Mouse (Mus musculus) heart, postnatal 25 days (tissue): ENCODE data around the gene Zp3r. TPM values are rescaled to one million over a fixed set of nuclear protein-coding genes. Genes with fewer than 3 reads are reported as not detected.
"Not testable (repeated sequence)": the region's sequence is repeated elsewhere in the genome, so short reads cannot be mapped to it uniquely, and the experiment has no call there.

Source experiments
- DNase-seq: peaks from one replicate; pipeline ENCODE4 v3.0.0; 2022; ENCODE audit warnings: low spot score
- intact Hi-C: fragments of 180-260 bp; cut with DNase I; formaldehyde crosslinking; loops from one replicate; pipeline ENCODE4 v1.15.1; 2025
- total RNA-seq, 2 experiments: library from RNA; stranded (reverse); gene quantifications; 2 replicates each; pipeline ENCODE4 v1.2.3; 2021

Gene Zp3r
- total RNA-seq = not detected

DNA sequence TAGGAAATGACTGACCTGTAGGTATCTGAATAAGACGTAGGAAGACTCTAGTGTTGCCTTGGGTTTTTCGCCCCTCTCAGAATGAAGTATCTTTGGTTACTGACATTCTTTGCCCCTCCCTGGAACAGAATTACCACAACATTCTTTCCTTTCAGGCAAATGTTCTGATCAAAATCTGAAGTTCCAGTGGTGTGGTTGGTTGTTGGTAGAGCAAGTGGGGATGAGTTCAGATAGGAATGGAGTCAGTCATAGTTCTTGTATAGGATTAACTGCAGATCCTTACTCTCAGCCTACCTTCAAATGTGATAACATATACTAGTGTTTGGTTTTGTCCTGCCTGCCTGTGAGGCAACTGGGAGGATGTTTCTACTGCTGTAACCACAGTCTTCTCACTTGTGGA, at the start of gene Zp3r:
Gene Zp3r, minus strand, starts transcription at position 101 of the 400 bp plus-strand sequence.
- no peak for DNase-seq
- intact Hi-C loops = no loop called here

DNA sequence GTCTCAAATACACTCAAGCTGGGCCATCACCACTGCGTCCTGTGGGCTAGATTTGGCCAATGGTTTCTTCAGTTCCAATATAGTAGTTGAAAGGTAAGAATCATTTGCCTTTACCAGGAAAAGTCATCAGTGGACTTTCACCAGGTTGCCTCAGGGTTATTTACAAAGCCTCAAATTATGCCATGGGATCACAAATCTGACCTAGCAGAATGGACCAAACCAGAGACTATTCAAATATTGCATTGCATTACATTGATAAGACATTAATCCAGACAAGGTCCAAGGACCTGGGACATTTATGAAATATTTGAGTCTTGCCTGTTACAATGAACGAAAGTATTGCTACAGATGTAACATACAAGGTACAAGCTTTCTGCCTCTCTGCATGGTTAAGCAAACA, 49.1 kb upstream of the Zp3r start:
- DNase-seq = no peak
- intact Hi-C loops = no loop called here

DNA sequence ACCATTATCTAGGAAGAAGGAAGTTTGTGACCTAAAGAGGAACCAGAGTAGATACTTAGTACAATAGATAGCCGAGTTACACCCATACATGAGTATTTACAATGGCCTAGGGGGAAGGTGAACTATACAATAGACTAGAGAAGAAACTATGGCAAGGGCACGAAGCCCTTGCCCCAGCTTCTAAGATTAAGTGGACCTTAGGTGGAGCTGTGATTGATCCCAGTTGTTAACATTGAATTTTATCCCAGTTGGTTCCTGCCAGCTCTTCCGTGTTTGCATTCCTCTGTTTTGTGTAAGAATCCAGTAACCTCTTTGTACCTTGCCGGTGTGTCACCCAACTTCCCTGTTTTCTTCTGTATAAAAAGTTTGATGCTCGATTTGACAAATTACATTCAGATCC, 34.2 kb upstream of the Zp3r start:
- intact Hi-C loops, DNase-seq: not testable (repeated sequence)

DNA sequence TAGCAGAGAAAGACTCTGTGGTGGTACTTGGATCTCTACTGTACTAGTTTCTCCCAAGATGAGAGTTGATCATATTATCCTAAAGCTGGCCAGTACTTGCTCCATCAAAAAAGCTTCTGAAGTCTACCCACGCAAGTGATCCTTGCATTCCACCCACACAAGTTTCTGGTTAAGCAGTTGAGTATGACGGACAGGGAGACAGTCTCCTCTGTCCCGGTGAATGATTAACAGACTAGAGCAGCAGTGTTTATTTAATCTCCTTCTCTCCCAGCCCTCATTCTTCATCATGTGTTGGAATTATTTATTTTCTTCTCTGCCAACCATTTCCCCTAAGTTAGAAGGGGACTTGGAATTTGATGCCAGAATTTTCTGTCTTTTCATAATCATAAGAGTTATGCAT, 32.0 kb upstream of the Zp3r start, which contains the start of gene C4bp:
Gene C4bp, minus strand, starts transcription at position 179 of the 400 bp plus-strand sequence.
- no peak for DNase-seq
- intact Hi-C loops = no loop called here

DNA sequence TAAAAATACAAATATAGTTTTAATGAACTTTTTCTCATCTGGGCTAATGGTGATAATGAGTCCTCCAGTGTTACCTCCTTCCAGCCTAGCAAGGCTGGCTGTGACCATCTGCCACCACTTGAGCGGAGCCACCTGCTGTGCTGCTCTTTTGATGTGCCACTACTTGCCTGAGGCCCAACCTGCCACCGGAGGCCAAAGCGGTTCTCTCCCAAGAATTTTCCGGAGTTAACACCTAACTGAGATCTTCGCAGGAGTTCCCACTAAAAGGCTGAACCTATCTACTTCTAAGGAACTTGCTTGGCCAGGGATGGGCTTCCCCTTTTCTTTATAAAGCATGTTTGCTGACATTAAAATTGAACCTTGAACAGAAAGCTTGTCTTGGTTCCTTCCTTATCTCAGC, 30.2 kb upstream of the Zp3r start:
- intact Hi-C loops = not testable (repeated sequence)

DNA sequence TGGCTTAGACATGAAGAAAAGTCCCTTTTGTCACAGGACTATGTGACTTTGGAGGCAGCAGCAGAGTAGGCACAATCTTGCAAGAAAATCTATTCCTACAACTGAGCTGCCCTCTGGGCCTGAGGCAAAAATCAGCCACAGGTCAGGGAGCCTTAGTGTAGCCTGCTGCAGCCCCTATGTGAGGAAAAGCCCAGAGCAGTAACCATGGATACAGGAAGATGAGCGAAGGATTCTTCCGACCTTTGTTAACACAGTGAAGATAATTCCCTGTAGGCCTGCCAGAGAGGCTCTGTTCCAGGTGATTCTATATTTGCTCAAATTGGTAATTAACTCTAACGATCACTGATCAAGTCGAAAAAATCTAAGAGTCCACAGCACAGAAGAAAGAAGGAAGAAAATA, 14.7 kb upstream of the Zp3r start:
- no peak for DNase-seq
- intact Hi-C loops = no loop called here

More for the DNA sequence above, 30.2 kb upstream of the Zp3r start:
- DNase-seq = not testable (repeated sequence)

DNA sequence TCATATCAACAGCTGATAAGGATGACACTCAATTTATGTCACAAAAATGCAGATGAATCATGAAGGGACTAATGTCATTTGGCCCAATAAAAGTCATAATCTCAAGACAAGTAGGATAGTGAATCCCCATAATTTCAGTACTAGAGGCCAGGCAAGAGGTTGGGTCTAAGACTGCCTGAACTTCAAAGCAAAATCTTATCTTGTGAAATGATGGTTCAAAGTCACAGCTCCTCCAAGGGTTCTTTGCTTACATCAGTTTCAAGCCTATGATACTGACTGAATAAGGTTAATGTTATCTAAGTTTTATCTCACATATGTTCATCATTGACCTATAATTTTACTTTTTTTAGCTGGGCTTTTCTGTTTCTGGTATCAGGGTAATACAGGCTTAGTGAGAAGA, 11.5 kb upstream of the Zp3r start:
- DNase-seq = no peak
- intact Hi-C loops = no loop called here

DNA sequence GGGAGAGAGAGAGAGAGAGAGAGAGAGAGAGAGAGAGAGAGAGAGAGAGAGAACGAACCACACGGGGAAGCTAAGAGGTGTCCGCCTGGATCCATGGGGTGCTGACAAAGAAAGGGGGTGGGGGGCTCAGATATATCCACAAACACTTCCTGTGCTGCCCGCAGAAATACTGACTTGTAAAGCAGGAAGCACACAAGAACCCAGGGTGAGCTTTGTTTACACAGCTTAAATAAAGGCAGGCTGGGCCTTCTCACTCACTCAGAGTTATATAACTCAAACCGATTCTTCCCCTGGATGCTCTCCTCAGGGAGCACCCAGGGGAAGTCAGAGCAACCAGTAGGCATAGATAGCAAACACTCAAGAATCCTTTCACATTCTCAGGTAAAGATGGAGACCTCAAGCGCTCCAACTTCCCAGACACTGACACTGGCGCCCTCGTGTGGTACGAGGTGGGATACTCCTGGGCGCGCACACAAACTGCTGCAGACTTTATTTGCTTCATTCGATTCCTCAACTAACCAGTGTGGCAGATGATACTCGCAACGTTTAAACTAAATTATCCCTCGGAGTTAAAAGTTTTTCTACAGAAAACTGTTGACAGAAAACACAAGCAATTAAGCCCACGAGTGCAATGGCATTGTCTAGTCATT, 4.5 kb upstream of the Zp3r start:
- peak; percentile 12 for DNase-seq
- intact Hi-C loops = loop anchor here (1.0 to 5.0 kb wide), 2 partner anchors 57 to 86 kb away; no protein-coding TSS in a partner anchor

DNA sequence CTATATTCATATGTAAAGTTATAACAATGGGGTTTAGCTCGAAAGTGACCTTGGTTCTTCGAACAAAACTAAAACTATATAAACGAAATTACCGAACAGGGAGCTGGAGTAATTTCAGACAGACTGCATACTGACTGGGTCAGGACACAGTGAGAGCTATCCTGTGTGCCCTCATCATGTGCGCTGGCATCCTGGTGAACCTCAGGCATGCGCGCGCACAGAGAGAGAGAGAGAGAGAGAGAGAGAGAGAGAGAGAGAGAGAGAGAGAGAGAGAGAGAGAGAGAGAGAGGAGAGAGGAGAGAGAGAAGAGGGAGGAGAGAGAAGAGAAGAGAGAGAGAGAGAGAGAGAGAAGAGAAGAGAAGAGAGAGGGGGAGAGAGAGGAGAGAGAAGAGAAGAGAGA, 3.9 kb upstream of the Zp3r start:
- intact Hi-C loops = loop anchor here (5.0 kb wide), 1 partner anchor 56 kb away; no protein-coding TSS in a partner anchor
- no peak for DNase-seq

DNA sequence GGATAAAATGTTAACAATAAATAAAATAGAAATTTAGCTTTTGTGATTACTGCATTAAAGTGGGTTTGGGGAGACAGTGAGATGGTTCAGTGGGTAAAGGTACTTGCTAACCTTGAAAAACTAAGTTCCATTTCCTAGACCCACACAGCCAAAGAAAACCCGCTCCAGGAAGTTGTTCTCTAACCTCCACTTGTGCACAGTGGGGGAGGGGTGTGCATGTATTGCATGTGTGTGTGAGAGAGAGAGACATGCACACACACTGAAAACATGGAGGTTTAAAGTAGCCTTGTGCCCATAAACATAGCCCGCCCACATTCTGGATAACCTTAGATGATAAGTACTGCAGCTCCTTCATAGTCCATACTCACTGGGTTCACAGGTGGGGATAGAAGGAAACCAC, 33.1 kb downstream of the Zp3r start:
- no peak for DNase-seq
- intact Hi-C loops = no loop called here

DNA sequence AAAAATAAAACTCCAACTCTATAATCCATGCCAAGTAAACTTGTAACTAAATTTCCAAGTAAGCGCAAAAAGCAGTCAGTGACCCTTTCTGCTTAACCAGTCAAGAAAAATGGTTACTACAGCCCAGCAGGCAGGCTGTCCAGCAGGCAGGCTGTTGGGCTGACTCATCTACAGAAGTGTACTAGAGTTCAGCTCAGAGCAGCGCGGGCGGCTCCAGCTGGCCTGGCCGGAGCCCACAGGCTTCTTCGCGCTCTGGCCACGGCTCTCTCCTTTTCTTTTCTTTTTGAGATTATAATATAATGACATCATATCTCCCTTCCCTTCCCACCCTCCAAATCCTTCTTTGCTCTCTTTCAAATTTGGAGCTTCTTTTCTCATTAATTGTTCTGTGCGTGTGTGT, 40.8 kb downstream of the Zp3r start:
- DNase-seq = peak; percentile 38
- intact Hi-C loops = no loop called here

DNA sequence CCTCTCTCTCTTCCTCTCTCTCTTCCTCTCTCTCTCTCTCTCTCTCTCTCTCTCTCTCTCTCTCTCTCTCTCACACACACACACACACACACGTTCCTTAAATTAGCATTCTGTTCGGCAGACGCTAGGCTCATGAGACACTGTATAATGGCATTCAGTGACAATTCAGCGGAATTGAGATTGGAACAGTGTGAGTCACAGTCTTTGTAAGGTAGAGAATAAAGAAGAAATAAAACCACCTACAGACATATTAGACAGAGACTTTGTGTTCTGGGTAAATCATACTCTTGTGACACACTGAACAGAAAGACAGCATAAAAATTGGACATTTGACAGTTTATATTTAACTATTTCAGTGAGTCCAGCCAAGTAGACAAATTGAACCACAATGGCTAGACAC, 53.0 kb downstream of the Zp3r start:
- no peak for DNase-seq
- intact Hi-C loops = loop anchor here (5.0 to 10.0 kb wide), 2 partner anchors 56 to 208 kb away; no protein-coding TSS in a partner anchor

DNA sequence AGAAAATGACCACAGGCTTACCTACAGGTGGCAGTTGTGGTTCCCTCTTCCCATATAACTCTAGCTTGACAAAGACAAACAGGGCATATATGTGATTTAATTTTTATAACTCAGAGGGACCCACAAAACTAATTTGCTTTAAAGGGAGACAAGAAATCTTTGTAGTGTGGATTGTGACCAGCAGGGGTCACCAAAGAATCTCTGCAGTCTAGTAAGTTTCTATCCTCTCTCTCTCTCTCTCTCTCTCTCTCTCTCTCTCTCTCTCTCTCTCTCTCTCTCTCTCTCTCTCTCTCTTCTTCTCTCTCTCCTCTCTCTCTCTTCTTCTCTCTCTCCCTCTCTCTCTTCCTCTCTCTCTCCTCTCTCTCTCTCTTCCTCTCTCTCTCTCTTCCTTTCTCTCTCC, 53.5 kb downstream of the Zp3r start:
- no peak for DNase-seq
- intact Hi-C loops = loop anchor here (5.0 to 10.0 kb wide), 2 partner anchors 56 to 209 kb away; no protein-coding TSS in a partner anchor

DNA sequence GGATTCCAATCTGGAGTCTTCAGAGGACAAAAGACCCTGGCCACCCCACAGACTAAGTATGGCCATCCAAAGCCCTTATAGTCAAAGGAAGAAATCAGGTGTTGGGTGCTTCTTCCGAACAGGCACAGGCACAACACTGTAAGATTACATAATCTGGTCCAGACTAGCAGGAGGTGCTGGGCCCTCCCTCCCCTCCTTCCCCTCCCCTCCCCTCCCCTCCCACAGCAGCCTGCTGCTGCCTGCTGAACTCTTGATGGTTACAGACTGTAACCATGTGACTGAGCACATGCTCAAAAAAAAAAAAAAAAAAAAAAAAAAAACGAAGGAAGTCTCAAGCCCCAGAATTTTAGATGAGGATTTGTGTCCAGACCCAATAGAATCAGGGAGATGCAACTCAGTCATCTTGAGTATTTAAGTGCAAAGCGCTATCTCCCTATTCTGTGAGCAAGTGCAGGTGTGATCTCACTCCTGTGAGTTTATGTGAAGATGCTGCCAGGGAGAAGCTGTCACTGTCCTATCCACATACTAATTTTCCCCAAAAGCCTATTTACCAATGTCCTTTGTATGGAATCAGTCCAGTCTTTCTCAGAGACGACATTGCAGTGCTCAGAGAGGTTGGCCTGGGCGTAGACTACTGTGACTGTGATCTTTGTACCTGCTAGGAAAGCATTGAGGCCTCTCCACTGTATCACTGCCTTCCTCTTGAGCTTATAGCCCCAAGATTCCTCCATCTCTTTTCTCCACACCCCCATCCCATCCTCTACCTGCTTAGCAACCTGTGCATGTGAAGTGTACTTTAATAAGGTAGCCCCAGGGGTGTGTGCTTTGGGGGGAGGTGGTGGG, 77.8 kb downstream of the Zp3r start:
- intact Hi-C loops = no loop called here
- DNase-seq = no peak

DNA sequence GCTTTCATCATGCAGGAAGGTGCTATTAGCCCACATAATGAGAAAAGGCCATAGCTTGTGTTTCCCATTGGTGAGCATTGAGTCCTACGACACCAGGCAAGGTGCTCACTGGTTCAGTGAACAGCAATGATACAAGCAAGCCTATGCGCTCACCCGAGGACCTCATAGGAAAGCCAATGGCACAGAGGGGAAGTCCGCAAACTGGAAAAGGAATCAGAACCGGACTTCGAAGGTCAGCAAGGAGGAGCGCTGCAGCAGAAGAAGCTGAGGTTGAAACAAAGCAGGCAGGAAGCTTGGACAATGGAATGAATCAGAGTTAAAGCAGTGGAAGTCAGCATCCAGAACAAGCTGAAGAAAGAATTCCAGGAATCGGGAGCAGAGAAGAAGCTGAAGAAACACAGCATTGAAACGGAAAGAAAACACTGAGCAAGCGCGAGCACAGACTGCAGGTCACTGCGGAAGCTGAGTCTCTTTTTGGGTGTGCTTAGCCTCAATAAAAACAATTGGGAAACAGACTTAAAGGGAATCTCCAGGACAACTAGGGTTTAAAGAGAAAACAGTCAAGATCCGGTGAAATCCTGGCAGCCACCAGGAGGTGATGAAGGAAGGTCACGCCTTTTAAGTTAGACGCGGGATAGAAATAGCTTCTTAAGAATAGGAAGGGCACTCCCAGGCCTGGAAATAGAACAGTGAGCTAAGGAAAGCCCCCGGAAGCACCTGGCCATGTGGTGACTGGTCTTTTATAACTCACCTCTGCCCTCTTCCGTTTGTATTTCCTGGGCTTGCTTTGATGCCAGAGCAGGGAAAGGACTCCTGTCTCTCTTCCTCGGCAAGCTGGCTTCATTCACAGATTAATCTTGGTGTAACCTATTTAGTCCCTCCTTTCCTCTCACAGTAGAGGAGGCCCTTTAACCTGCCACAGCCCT, 78.9 kb downstream of the Zp3r start:
- intact Hi-C loops = no loop called here
- peak; percentile 52 for DNase-seq

DNA sequence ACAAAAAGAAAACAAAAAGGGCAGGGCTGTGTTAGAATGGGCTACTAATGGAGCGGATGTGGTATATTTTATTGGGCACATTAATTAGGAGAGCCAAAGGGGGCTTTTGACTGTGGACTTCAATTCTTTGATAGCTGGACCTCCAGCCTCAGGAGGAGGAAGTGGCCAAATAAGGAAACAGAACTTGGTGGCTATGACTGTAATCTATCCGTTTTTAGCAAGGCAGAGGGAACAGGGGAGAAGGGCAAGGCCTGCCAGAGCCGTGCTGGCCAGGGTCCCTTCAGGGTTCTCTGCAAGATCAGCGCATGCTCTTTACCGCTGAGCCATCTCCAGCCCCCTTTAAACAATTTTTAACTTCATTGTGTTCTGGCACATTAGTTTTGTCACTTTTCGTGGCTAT, 79.7 kb downstream of the Zp3r start:
- intact Hi-C loops = loop anchor here (2.0 to 10.0 kb wide), 4 partner anchors 233 to 695 kb away; partner anchors contain the start of gene Rassf5
- DNase-seq = no peak

DNA sequence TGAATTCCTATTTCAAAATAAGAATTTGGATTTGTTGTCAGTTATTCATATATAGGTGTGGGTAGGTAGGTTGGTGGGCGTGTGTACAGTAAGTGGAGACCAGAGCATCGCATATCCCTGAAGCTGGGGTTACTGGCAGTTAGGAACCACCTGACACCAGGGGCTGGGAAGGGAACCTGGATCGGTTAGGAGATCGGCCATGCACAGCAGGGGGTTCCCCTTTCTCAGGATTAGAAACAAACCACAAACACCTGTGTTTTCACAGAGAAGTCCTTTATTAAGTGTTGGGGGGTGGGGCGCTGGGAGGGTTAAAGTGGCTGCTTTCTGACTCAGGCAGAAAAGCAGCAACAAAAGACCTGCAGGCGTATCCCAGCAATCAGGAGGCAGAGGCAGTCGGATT, 80.3 kb downstream of the Zp3r start:
- DNase-seq = no peak
- intact Hi-C loops = loop anchor here (2.0 to 10.0 kb wide), 4 partner anchors 234 to 696 kb away; partner anchors contain the start of gene Rassf5

DNA sequence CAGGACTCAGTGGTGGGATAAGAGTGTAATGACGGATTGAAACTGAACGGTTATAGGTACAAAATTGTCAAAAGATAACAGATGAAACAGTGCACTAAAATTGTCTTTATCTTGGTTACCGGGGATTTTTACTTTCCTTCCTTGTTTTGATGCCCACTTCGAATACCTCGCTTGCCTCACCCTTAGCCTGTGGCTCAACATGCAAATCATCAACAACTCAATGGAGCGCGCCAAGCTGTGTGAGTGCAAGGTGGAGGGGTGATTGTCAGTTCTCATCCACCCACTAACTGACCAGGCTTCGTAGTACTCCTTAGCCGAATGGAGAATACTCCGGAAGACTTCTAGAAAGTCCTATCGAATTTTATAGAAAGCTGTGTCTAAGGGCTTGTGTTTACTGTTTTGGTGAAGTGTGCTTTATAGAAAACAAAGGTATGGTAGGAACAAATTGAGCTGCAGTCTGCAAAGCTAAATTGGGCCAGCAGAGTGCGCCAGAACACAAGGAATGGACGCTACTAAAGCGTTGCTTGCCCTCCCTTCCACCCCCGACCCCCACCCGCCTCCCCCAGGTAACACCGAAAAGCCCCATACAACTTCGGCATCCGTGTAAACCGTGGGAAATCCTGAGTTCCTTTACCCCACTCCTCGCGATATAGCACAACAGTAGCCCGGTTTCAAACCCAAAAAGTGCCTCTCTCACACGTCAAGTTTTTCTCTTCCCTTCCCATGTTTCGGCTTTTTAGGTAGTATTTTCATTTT, 81.6 kb downstream of the Zp3r start:
- DNase-seq = no peak
- intact Hi-C loops = loop anchor here (1.0 to 10.0 kb wide), 5 partner anchors 86 to 697 kb away; partner anchors contain the start of gene Rassf5
